Mouse (Mus musculus) hindbrain, embryonic 10.5 days (tissue): ENCODE measurements at regions not wholly inside any gene's neighbourhood (a gene's known extent, or its start where the extent isn't known, plus 50 kb on each side); places are given as distances from the start of the nearest gene placed in this dataset.
A peak's percentile ranks its signal among the peaks of the same experiment; 100 is the strongest.

Experiments used
- DNase-seq: peaks from one replicate; pipeline ENCODE4 v3.0.0-alpha.2; 2017; ENCODE audit warnings: low spot score
- H3K27ac ChIP-seq: fragments of 300-500 bp; sonication (generic); 2 replicates; pipeline ENCODE4 v1.5.1; 2016; ENCODE audit warnings: mild to moderate bottlenecking, moderate library complexity
- H3K27me3 ChIP-seq: fragments of 300-500 bp; sonication (generic); 2 replicates; pipeline ENCODE4 v1.6.1; 2016; ENCODE audit warnings: mild to moderate bottlenecking; ENCODE audit not compliant: poor library complexity, insufficient read depth, severe bottlenecking
- H3K36me3 ChIP-seq: fragments of 300-500 bp; sonication (generic); 2 replicates; pipeline ENCODE4 v1.6.1; 2016; ENCODE audit warnings: mild to moderate bottlenecking, moderate library complexity
- H3K4me1 ChIP-seq: fragments of 300-500 bp; sonication (generic); replicated peaks from 2 replicates; pipeline ENCODE4 v1.6.1; 2016; ENCODE audit warnings: mild to moderate bottlenecking
- H3K4me3 ChIP-seq: fragments of 300-500 bp; sonication (generic); 2 replicates; pipeline ENCODE4 v1.5.1; 2016; ENCODE audit warnings: mild to moderate bottlenecking, moderate library complexity
- H3K9me3 ChIP-seq: fragments of 300-500 bp; sonication (generic); 2 replicates; pipeline ENCODE4 v1.6.1; 2016; ENCODE audit warnings: mild to moderate bottlenecking, moderate library complexity
- WGBS: fragments of 180-500 bp; shearing (Covaris S2); methylation state at CpG from one replicate; pipeline ENCODE4 v1.1.7; 2016; 5-methylcytosine and 5-hydroxymethylcytosine counted together

GRCm38 (mm10) chr8:41921106-41921505 lies 504.2 kb upstream of the Frg1 start:
- WGBS: 89% methylated on average over 7 of the region's 7 CpGs

GRCm38 (mm10) chr8:41920536-41920935 lies 503.7 kb upstream of the Frg1 start:
- WGBS: 84% methylated on average over 3 of the region's 3 CpGs
- no peaks in the 10 kb centered on the region for H3K36me3 ChIP-seq
- no peak overlapping the region for H3K4me3 ChIP-seq
- no peaks in the 10 kb centered on the region for H3K4me1 ChIP-seq
- H3K9me3 ChIP-seq: no peaks in the 10 kb centered on the region
- no peak overlapping the region for H3K27ac ChIP-seq
- H3K27me3 ChIP-seq: no peaks in the 10 kb centered on the region
- DNase-seq: no peak

More at GRCm38 (mm10) chr8:41921106-41921505, 504.2 kb upstream of the Frg1 start:
- H3K27me3 ChIP-seq: no peaks in the 10 kb centered on the region
- no peak for DNase-seq
- H3K27ac ChIP-seq: no peak overlapping the region
- H3K36me3 ChIP-seq: no peaks in the 10 kb centered on the region
- H3K4me3 ChIP-seq: no peak overlapping the region
- no peaks in the 10 kb centered on the region for H3K9me3 ChIP-seq
- H3K4me1 ChIP-seq: no peaks in the 10 kb centered on the region

- 29% methylated on average over 2 of the region's 2 CpGs for WGBS
- DNase-seq: no peak
- Histone ChIP-seq H3K9me3 (no peaks in the 10 kb centered on the region), H3K27me3 (no peaks in the 10 kb centered on the region), H3K4me1 (peaks cover 12% of the 10 kb centered on the region), H3K27ac (no peak overlapping the region), H3K36me3 (no peaks in the 10 kb centered on the region), H3K4me3 (no peak overlapping the region)
These were observed 461.3 kb upstream of the Frg1 start for GRCm38 (mm10) chr8:41878029-41878748.

GRCm38 (mm10) chr8:41869681-41870356 lies 452.9 kb upstream of the Frg1 start:
- DNase-seq: no peak
- Histone ChIP-seq H3K4me1 (no peaks in the 10 kb centered on the region), H3K36me3 (no peaks in the 10 kb centered on the region), H3K9me3 (no peaks in the 10 kb centered on the region), H3K27ac (no peak overlapping the region), H3K4me3 (no peak overlapping the region), H3K27me3 (no peaks in the 10 kb centered on the region)
- 82% methylated on average over 3 of the region's 3 CpGs for WGBS

- DNase-seq: no peak
- Histone ChIP-seq H3K4me3 (no peak overlapping the region), H3K36me3 (no peaks in the 10 kb centered on the region), H3K27ac (no peak overlapping the region), H3K4me1 (no peaks in the 10 kb centered on the region), H3K9me3 (no peaks in the 10 kb centered on the region), H3K27me3 (no peaks in the 10 kb centered on the region)
- 77% methylated on average over 7 of the region's 7 CpGs for WGBS
These were observed 444.0 kb upstream of the Frg1 start for GRCm38 (mm10) chr8:41860918-41861317.

- Histone ChIP-seq H3K4me3 (no peak overlapping the region), H3K9me3 (no peaks in the 10 kb centered on the region), H3K27ac (no peak overlapping the region), H3K4me1 (peaks cover 13% of the 10 kb centered on the region), H3K27me3 (no peaks in the 10 kb centered on the region), H3K36me3 (no peaks in the 10 kb centered on the region)
- WGBS: 70% methylated on average over 4 of the region's 4 CpGs
- no peak for DNase-seq
These were observed 414.8 kb upstream of the Frg1 start for GRCm38 (mm10) chr8:41831713-41832112.

GRCm38 (mm10) chr8:41830407-41830806 lies 413.5 kb upstream of the Frg1 start:
- H3K27me3 ChIP-seq: no peaks in the 10 kb centered on the region
- no peaks in the 10 kb centered on the region for H3K9me3 ChIP-seq
- H3K27ac ChIP-seq: no peak overlapping the region
- H3K36me3 ChIP-seq: no peaks in the 10 kb centered on the region
- H3K4me1 ChIP-seq: peaks cover 13% of the 10 kb centered on the region
- DNase-seq: peak; percentile 46
- H3K4me3 ChIP-seq: no peak overlapping the region
- 33% methylated on average over 6 of the region's 6 CpGs for WGBS

- no peak overlapping the region for H3K27ac ChIP-seq
- peak; percentile 65 for DNase-seq
- 28% methylated on average over 7 of the region's 7 CpGs for WGBS
- no peaks in the 10 kb centered on the region for H3K36me3 ChIP-seq
- H3K9me3 ChIP-seq: no peaks in the 10 kb centered on the region
- H3K4me3 ChIP-seq: no peak overlapping the region
- no peaks in the 10 kb centered on the region for H3K27me3 ChIP-seq
- peaks cover 10% of the 10 kb centered on the region for H3K4me1 ChIP-seq
These were observed 408.1 kb upstream of the Frg1 start for GRCm38 (mm10) chr8:41824928-41825327.

GRCm38 (mm10) chr8:41823041-41823440 lies 406.2 kb upstream of the Frg1 start:
- H3K9me3 ChIP-seq: no peaks in the 10 kb centered on the region
- whole genome bisulfite sequencing: 83% methylated on average over 8 of the region's 8 CpGs
- peaks cover 7% of the 10 kb centered on the region for H3K4me1 ChIP-seq
- no peak overlapping the region for H3K4me3 ChIP-seq
- H3K27me3 ChIP-seq: no peaks in the 10 kb centered on the region
- no peak overlapping the region for H3K27ac ChIP-seq
- no peak for DNase-seq
- H3K36me3 ChIP-seq: no peaks in the 10 kb centered on the region

GRCm38 (mm10) chr8:41821676-41822075 lies 404.8 kb upstream of the Frg1 start:
- 94% methylated on average over 5 of the region's 5 CpGs for WGBS
- Histone ChIP-seq H3K4me1 (no peaks in the 10 kb centered on the region), H3K36me3 (no peaks in the 10 kb centered on the region)

GRCm38 (mm10) chr8:41820605-41821395 lies 403.9 kb upstream of the Frg1 start:
- Histone ChIP-seq H3K27ac (no peak overlapping the region), H3K4me3 (no peak overlapping the region)
- 93% methylated on average over 4 of the region's 4 CpGs for WGBS

More at GRCm38 (mm10) chr8:41821676-41822075, 404.8 kb upstream of the Frg1 start:
- H3K27ac ChIP-seq: no peak overlapping the region
- DNase-seq: no peak
- H3K27me3 ChIP-seq: no peaks in the 10 kb centered on the region
- no peaks in the 10 kb centered on the region for H3K9me3 ChIP-seq
- no peak overlapping the region for H3K4me3 ChIP-seq

GRCm38 (mm10) chr8:41818577-41818976 lies 401.7 kb upstream of the Frg1 start:
- Histone ChIP-seq H3K4me1 (no peaks in the 10 kb centered on the region), H3K4me3 (no peak overlapping the region), H3K27me3 (no peaks in the 10 kb centered on the region), H3K27ac (no peak overlapping the region), H3K36me3 (no peaks in the 10 kb centered on the region), H3K9me3 (no peaks in the 10 kb centered on the region)
- DNase-seq: no peak
- 78% methylated on average over 5 of the region's 5 CpGs for WGBS

More at GRCm38 (mm10) chr8:41820605-41821395, 403.9 kb upstream of the Frg1 start:
- no peaks in the 10 kb centered on the region for H3K36me3 ChIP-seq
- DNase-seq: no peak
- H3K4me1 ChIP-seq: no peaks in the 10 kb centered on the region
- H3K27me3 ChIP-seq: no peaks in the 10 kb centered on the region
- no peaks in the 10 kb centered on the region for H3K9me3 ChIP-seq

GRCm38 (mm10) chr8:41818079-41818478 lies 401.2 kb upstream of the Frg1 start:
- DNase-seq: no peak
- WGBS: 78% methylated on average over 1 of the region's 1 CpGs

More at GRCm38 (mm10) chr8:41818079-41818478, 401.2 kb upstream of the Frg1 start:
- no peak overlapping the region for H3K27ac ChIP-seq
- no peaks in the 10 kb centered on the region for H3K9me3 ChIP-seq
- H3K4me3 ChIP-seq: no peak overlapping the region
- no peaks in the 10 kb centered on the region for H3K4me1 ChIP-seq
- H3K36me3 ChIP-seq: no peaks in the 10 kb centered on the region
- no peaks in the 10 kb centered on the region for H3K27me3 ChIP-seq
